In the genomic region with DNA sequence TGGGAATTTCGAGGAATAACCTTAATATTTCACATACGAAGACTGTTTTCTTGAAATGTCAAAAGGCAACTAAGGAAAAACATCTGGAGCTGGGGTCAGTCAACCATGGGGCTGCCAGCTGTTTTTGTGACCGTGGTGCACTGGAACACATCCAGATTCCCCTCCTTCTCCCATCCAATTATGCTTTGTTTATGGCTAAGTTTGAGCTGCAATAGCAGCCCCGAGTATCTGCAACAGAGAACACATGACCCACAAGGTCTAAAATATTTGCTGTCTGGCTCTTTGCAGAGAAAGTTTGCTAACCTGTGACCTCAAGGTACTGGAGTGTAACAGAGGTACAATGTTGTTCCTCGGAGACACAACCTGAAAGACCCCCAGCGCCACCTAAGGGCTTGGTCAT, we compare ENCODE assay signal across 16 mouse cellular contexts.
DNase-seq lines count a peak whose midpoint lies in the region; ATAC-seq and TF ChIP-seq lines count a peak whose summit lies in the region.
"Had no signal": no experiment of that assay in that cellular context is flagged by ENCODE, and none has a peak within 500 bp of the region (broad histone marks: within the 10 kb centered on the region; RNA-seq: fewer than 3 reads in every experiment).

No protein-coding gene starts in this region.

- no peak overlapping the region for H3K9ac ChIP-seq in kidney, embryonic 15.5 days
- H3K9ac ChIP-seq: heart, embryonic 12.5 days; liver, embryonic 15.5 days had no signal

- H3K4me2 ChIP-seq in kidney, embryonic 15.5 days, result no peak overlapping the region
- H3K4me2 ChIP-seq: heart, embryonic 12.5 days; liver, embryonic 15.5 days had no signal

- WGBS in kidney, adult 2 months, result 32% methylated on average over 6 of the region's 6 CpGs
- 22% methylated on average over 6 of the region's 6 CpGs for WGBS in kidney, embryonic 15.5 days

- H3K36me3 ChIP-seq in kidney, adult 2 months (ENCODE audit: control insufficient read depth, insufficient read depth, low read length), result no peaks in the 10 kb centered on the region
- no peaks in the 10 kb centered on the region for H3K36me3 ChIP-seq in kidney, embryonic 15.5 days
- H3K36me3 ChIP-seq: heart, embryonic 12.5 days; liver, embryonic 15.5 days had no signal

- no peak overlapping the region for H3K4me3 ChIP-seq in kidney, adult 2 months (ENCODE audit: insufficient read depth, low read depth, low read length)
- H3K4me3 ChIP-seq in kidney, embryonic 15.5 days (replicated peaks), result no peak overlapping the region
- H3K4me3 ChIP-seq: gastrocnemius, adult 2 months; heart, embryonic 12.5 days; left cerebral cortex, adult 2 months; liver, embryonic 15.5 days had no signal

- ATAC-seq in kidney, embryonic 15.5 days (replicated peaks; ENCODE audit: low FRiP score), result peak; percentile 29; the same call in 1 of the 2 replicates
- no peak for ATAC-seq in cerebellum, adult (ENCODE audit: insufficient number of reproducible peaks, low FRiP score, low TSS enrichment)
- ATAC-seq: hindbrain, embryonic 16.5 days had no signal

- H3K9me3 ChIP-seq in kidney, embryonic 15.5 days (replicated peaks), result no peaks in the 10 kb centered on the region
- H3K9me3 ChIP-seq: heart, embryonic 12.5 days; liver, embryonic 15.5 days had no signal

- TF ChIP-seq CTCF in kidney, adult 2 months (conservative IDR thresholded peaks at IDR 0.05; ENCODE audit: insufficient read depth, insufficient read length, low read depth, low read length), result no peak
- TF ChIP-seq CTCF in brain, embryonic 14.5 days (IDR thresholded peaks at IDR 0.05; ENCODE audit: borderline replicate concordance, extremely low read depth, insufficient read depth, insufficient read length), result peak; percentile 3; the same call in 1 of the 2 replicates

- no peak overlapping the region for H3K27ac ChIP-seq in kidney, adult 2 months (ENCODE audit: insufficient read depth, low read depth, low read length)
- no peak overlapping the region for H3K27ac ChIP-seq in kidney, embryonic 15.5 days
- H3K27ac ChIP-seq: gastrocnemius, adult 2 months; left cerebral cortex, adult 2 months; liver, embryonic 15.5 days had no signal

- intact Hi-C loops in left cerebral cortex, postnatal 4 days (cut with DNase I), result no loop called here

- no peaks in the 10 kb centered on the region for H3K4me1 ChIP-seq in kidney, adult 2 months (ENCODE audit: control insufficient read depth, insufficient read depth, low read length)
- peaks cover 12% of the 10 kb centered on the region for H3K4me1 ChIP-seq in kidney, embryonic 15.5 days
- H3K4me1 ChIP-seq: liver, embryonic 15.5 days had no signal

- DNase-seq in kidney, adult 2 months, result peak; percentile 11
- no peak for DNase-seq in kidney, adult 11 months
- DNase-seq in brain, embryonic 14.5 days (ENCODE audit: low read depth), result no peak
- peak; percentile 28 for DNase-seq in lung, postnatal 14 days
- no peak for DNase-seq in left cerebral cortex, postnatal 4 days
- no peak for DNase-seq in right cerebral cortex, adult 2 months (ENCODE audit: low spot score in 2 of 2)
- DNase-seq: adrenal gland, postnatal 36 days; cerebellum, adult 11-12 months; gastrocnemius, adult 2 months; right cerebral cortex, postnatal 14 days had no signal

- TF ChIP-seq POLR2A in kidney, adult 2 months (IDR thresholded peaks at IDR 0.05; ENCODE audit: low read depth, low read length), result no peak
- TF ChIP-seq POLR2A in brain, embryonic 14.5 days (IDR thresholded peaks at IDR 0.05; ENCODE audit: borderline replicate concordance, extremely low read depth, insufficient read depth, insufficient read length, poor library complexity, severe bottlenecking), result no peak

- H3K27me3 ChIP-seq in kidney, adult 2 months (replicated peaks; ENCODE audit: control insufficient read depth, insufficient read depth, low read length), result no peaks in the 10 kb centered on the region
- H3K27me3 ChIP-seq in kidney, embryonic 15.5 days, result 0 out of 2 replicates have a peak, but pooled peaks cover 5% of the 10 kb centered on the region
- H3K27me3 ChIP-seq: heart, embryonic 12.5 days; liver, embryonic 15.5 days had no signal

Comparison
In these comparisons a context has a peak if more than half of its experiments do, and no peak if none do; other contexts are left out.
1. DNase-seq: peak in kidney, adult 2 months (single experiment) and lung, postnatal 14 days (single experiment); none in kidney, adult 11 months (single experiment), brain, embryonic 14.5 days (single experiment), left cerebral cortex, postnatal 4 days (single experiment) and right cerebral cortex, adult 2 months (0 of 2).